Mouse (Mus musculus) spleen, adult 2 months (tissue): ENCODE data around the gene Cacna1c.

ENCODE experiments used
- CTCF ChIP-seq: fragments of 200-500 bp; IDR thresholded peaks from 2 replicates; pipeline ENCODE4 v1.5.1; 2011; ENCODE audit warnings: mild to moderate bottlenecking, inconsistent platforms; ENCODE audit not compliant: insufficient read depth, insufficient read length, insufficient replicate concordance; ENCODE audit errors: extremely low read depth
- POLR2A ChIP-seq: fragments of 200-500 bp; IDR thresholded peaks from 2 replicates; pipeline ENCODE4 v1.6.1; 2011; ENCODE audit warnings: low read depth, low read length, inconsistent platforms

DNA sequence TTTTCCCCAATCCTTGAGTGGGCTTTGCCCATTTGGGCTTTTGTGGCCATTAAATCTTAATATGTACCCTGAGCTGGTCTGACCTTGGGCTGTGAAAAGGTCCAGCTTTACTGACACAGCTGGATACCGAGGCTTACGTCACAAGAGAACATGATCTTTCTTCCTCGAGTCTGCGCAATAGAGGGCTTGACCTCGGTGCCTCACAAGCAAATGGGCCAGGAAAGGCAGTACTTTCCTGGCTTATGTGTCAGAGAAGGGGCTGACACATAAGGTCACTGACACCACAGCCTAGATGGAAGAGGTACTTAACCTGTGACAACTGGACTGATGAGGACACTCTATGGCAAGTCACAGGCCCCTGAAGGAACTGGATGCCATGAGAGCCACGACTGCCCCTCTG is 453.5 kb downstream of the Cacna1c start:
- no peak for TF ChIP-seq CTCF
- no peak for TF ChIP-seq POLR2A
